Mouse (Mus musculus): ENCODE data around the gene Dync2li1.

DNA sequence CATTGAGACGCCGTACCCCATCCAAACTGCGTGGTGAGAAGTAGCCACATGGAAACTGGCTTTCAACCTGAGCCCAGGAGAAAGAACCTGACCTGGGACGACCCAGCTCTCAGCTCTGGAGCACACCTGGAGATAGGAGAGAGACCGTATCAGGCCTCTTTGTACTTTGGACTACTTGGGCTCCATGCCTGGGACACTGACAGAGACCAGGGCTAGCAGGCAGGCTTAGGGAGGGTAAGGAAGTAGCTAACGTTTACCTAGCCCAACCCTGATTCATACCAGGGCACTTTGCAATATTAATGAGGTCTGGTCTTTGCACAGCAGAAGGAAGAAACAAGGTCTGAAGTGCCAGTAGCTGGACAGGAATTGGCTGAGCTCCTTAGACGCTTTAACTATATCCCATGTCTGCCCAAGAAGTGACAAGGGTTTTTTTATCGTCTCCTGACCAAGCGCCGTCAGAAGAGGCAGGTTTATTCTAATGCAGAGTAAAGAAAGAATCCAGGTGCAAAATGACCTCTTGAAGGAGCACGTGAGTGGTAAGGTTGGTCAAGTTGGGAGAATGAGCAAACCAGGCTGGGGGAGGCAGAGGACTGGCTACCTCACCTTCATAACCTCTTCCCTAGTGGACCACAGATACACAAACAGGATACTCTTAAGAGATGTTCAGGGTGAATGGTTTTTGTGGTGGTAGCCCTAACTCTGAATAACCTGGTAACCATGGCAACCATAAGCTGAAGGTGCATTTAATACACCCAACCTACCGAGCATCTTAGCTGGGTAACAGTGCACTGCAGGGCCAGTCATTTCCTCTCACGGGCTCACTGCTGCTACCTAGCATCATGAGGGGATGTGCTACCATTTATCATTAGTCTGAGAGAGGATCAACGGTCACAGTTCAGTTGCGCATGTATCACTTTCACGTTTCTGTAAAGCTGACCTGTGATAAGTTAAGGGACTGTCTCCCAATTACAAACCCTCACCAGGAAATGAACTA, 46.4 kb downstream of the Dync2li1 start:
- no peak for TF ChIP-seq POLR2A (IDR thresholded peaks at IDR 0.05; ENCODE audit: borderline replicate concordance, extremely low read depth, insufficient read depth, insufficient read length, poor library complexity, severe bottlenecking)
- TF ChIP-seq CTCF (IDR thresholded peaks at IDR 0.05; ENCODE audit: borderline replicate concordance, extremely low read depth, insufficient read depth, insufficient read length): no peak

Data from brain, embryonic 14.5 days (tissue).